Mouse (Mus musculus) stomach, embryonic 16.5 days (tissue): ENCODE measurements at regions not wholly inside any gene's neighbourhood (a gene's known extent, or its start where the extent isn't known, plus 50 kb on each side); places are given as distances from the start of the nearest gene placed in this dataset.

ENCODE experiments used
- ATAC-seq: fragments of 200-750 bp; cut with Nextera tagmentation; 2 replicates; pipeline ENCODE4 v1.8.0; 2017; ENCODE audit warnings: moderate number of reproducible peaks, moderate TSS enrichment; ENCODE audit not compliant: insufficient read depth, low FRiP score
- H3K27ac ChIP-seq: fragments of 300-500 bp; sonication (generic); 2 replicates; pipeline ENCODE4 v1.5.1; 2014; ENCODE audit warnings: low read length
- H3K27me3 ChIP-seq: fragments of 300-500 bp; sonication (generic); 2 replicates; pipeline ENCODE4 v1.6.1; 2014; ENCODE audit warnings: low read length, control low read depth, mixed read lengths; ENCODE audit not compliant: control insufficient read depth, insufficient read depth
- H3K36me3 ChIP-seq: fragments of 300-500 bp; sonication (generic); 2 replicates; pipeline ENCODE4 v1.6.1; 2014; ENCODE audit warnings: low read length; ENCODE audit not compliant: control insufficient read depth, insufficient read depth
- H3K4me1 ChIP-seq: fragments of 300-500 bp; sonication (generic); 2 replicates; pipeline ENCODE4 v1.6.1; 2014; ENCODE audit warnings: low read length, control low read depth, mixed read lengths; ENCODE audit not compliant: control insufficient read depth, insufficient read depth
- H3K4me2 ChIP-seq: fragments of 300-500 bp; sonication (generic); 2 replicates; pipeline ENCODE4 v1.6.1; 2014; ENCODE audit warnings: low read depth, low read length, mixed read lengths
- H3K4me3 ChIP-seq: fragments of 300-500 bp; sonication (generic); replicated peaks from 2 replicates; pipeline ENCODE4 v1.5.1; 2014; ENCODE audit warnings: mild to moderate bottlenecking, low read length
- H3K9ac ChIP-seq: fragments of 300-500 bp; sonication (generic); 2 replicates; pipeline ENCODE4 v1.6.1; 2014; ENCODE audit warnings: low read length
- H3K9me3 ChIP-seq: fragments of 300-500 bp; sonication (generic); replicated peaks from 2 replicates; pipeline ENCODE4 v1.6.1; 2016; ENCODE audit warnings: low read length, control low read depth; ENCODE audit not compliant: control insufficient read depth
- WGBS: fragments of 180-500 bp; shearing (Covaris S2); extraction: QIAGEN DNeasy Blood & Tissue Kit; methylation state at CpG from one replicate; pipeline ENCODE4 v1.1.7; 2014; 5-methylcytosine and 5-hydroxymethylcytosine counted together

- no peaks in the 10 kb centered on the region for H3K9me3 ChIP-seq
- H3K4me3 ChIP-seq = no peak overlapping the region
- no peak overlapping the region for H3K4me2 ChIP-seq
- WGBS = 31% methylated on average over 1 of the region's 1 CpGs
- no peaks in the 10 kb centered on the region for H3K4me1 ChIP-seq
- no peaks in the 10 kb centered on the region for H3K36me3 ChIP-seq
- H3K27ac ChIP-seq = no peak overlapping the region
- no peaks in the 10 kb centered on the region for H3K27me3 ChIP-seq
- ATAC-seq = no peak
- H3K9ac ChIP-seq = no peak overlapping the region
Measured at GRCm38 (mm10) chr4:72534563-72534962, 317.9 kb downstream of the Aldoart1 start.

GRCm38 (mm10) chr4:72524630-72525029 lies 323.9 kb upstream of the Tle1 start:
- Histone ChIP-seq H3K36me3 (no peaks in the 10 kb centered on the region), H3K27me3 (no peaks in the 10 kb centered on the region), H3K4me2 (no peak overlapping the region), H3K27ac (no peak overlapping the region), H3K4me3 (no peak overlapping the region), H3K9me3 (no peaks in the 10 kb centered on the region), H3K9ac (no peak overlapping the region), H3K4me1 (no peaks in the 10 kb centered on the region)
- no peak for ATAC-seq

GRCm38 (mm10) chr4:72524100-72524499 lies 323.4 kb upstream of the Tle1 start:
- no peak overlapping the region for H3K9ac ChIP-seq
- H3K4me1 ChIP-seq = no peaks in the 10 kb centered on the region
- ATAC-seq = no peak
- H3K36me3 ChIP-seq = no peaks in the 10 kb centered on the region
- H3K27me3 ChIP-seq = no peaks in the 10 kb centered on the region
- 57% methylated on average over 1 of the region's 1 CpGs for WGBS
- H3K27ac ChIP-seq = no peak overlapping the region
- no peak overlapping the region for H3K4me3 ChIP-seq
- no peak overlapping the region for H3K4me2 ChIP-seq
- H3K9me3 ChIP-seq = no peaks in the 10 kb centered on the region

DNA sequence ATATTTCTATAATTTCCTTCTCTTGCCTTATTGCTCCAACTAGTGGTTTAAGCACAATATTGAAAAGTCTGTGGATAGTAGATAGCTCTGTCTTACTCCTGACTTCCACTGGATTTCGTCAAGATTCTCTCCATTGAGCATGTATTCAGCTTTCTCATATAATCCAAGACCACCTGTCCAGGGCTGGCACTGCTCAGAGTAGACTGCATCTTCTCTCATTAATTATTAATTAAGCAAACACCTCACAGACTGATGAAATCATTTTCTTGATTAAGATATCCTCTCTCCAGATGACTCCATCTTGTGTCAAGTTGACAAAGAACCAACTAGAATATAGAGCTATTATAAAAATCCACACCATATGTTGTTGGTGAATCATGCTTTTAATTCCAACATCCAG lies 310.5 kb upstream of the Tle1 start:
- no peaks in the 10 kb centered on the region for H3K4me1 ChIP-seq
- no peaks in the 10 kb centered on the region for H3K9me3 ChIP-seq
- H3K4me2 ChIP-seq = no peak overlapping the region
- 74% methylated on average over 1 of the region's 1 CpGs for WGBS
- H3K4me3 ChIP-seq = no peak overlapping the region
- H3K27ac ChIP-seq = no peak overlapping the region
- no peak for ATAC-seq
- no peak overlapping the region for H3K9ac ChIP-seq
- no peaks in the 10 kb centered on the region for H3K27me3 ChIP-seq
- no peaks in the 10 kb centered on the region for H3K36me3 ChIP-seq

DNA sequence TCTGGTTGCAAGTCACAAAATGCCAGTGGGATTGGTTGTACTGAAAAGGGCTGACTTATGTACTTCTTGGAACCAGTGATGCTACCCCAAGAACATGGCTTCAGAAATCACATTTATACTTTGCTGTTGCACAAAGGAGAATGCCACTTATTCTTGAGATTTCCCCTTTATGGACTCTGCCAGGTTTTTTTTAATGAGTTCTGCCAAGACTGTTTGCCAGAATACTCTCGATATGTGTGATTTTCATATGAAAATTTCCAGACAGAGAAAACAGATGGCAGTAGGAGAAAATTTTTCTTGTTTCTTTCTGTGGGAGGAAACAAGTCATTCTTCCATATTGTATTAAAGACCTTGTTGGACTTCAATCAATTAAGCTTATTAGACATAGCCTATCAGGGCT lies 281.0 kb upstream of the Tle1 start:
- Histone ChIP-seq H3K36me3 (no peaks in the 10 kb centered on the region), H3K9me3 (no peaks in the 10 kb centered on the region), H3K4me1 (no peaks in the 10 kb centered on the region), H3K4me2 (no peak overlapping the region), H3K27ac (no peak overlapping the region), H3K9ac (no peak overlapping the region), H3K4me3 (no peak overlapping the region), H3K27me3 (no peaks in the 10 kb centered on the region)
- ATAC-seq = no peak
- 60% methylated on average over 1 of the region's 1 CpGs for WGBS

- no peaks in the 10 kb centered on the region for H3K27me3 ChIP-seq
- no peak for ATAC-seq
- no peaks in the 10 kb centered on the region for H3K4me1 ChIP-seq
- H3K4me2 ChIP-seq = no peak overlapping the region
- H3K36me3 ChIP-seq = no peaks in the 10 kb centered on the region
- no peak overlapping the region for H3K4me3 ChIP-seq
- H3K9ac ChIP-seq = no peak overlapping the region
- no peak overlapping the region for H3K27ac ChIP-seq
- H3K9me3 ChIP-seq = no peaks in the 10 kb centered on the region
- WGBS = 54% methylated on average over 3 of the region's 3 CpGs
Measured at GRCm38 (mm10) chr4:72480535-72480934, 279.8 kb upstream of the Tle1 start.

DNA sequence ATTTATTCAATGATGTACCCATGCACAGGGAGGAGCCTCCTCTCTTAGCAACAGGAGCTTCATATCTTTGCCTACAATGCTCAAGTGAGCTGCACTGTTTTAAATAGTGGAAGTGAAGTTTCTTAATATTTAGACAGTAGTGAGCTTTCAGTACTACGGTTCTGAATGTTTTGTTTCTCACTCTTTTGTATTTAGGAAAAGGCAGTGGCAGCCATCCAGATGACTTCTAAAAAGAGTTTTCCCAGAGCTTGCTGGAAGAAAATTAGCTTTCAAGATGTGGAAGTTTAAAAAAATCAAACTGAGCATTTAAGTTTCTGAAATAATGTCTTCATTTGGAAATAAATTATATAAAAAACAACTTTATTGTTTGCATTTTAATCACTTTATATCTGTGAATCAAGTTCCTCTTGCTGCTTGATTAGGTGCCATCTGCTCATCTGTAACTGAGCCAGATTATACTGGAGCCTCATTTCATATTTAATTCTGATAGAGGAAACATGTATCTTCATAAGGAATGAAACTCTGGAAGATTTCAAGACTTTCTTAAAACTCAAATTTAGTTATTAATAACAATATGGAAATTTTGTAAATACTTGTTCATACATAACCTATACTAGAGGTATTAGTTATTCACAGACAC lies 268.6 kb upstream of the Tle1 start:
- H3K9ac ChIP-seq = no peak overlapping the region
- WGBS = 32% methylated on average over 1 of the region's 1 CpGs
- H3K27me3 ChIP-seq = no peaks in the 10 kb centered on the region
- no peaks in the 10 kb centered on the region for H3K9me3 ChIP-seq
- H3K4me3 ChIP-seq = no peak overlapping the region
- H3K4me2 ChIP-seq = no peak overlapping the region
- no peaks in the 10 kb centered on the region for H3K36me3 ChIP-seq
- no peak overlapping the region for H3K27ac ChIP-seq
- ATAC-seq = no peak
- H3K4me1 ChIP-seq = no peaks in the 10 kb centered on the region

DNA sequence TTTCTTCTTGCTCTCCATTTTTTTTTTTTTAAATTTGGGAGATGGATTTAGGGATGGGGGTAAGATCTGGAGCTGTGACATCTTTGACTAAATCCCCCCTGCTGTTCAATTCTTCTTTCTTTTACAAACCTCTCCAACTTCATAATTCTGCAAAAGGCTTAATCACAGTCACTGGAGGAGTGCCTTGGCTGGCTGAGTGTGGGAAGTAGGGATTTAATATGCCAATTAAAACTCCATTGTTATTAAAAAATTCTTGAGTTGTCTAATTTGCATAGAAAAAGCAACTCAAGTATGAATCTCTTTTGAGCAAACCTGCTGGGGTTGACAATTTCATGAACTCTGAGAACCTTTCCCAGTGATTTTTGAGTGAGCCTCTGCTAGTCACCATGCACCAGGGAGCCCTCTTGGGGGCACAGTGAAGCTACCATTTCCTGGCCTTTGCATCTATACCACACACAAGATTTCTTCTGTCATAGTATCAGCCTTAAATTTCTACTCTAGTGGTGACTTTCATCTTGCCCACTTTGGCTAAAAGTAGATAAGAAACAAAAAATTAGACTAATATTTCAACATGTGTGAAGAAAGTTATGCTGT lies 243.6 kb upstream of the Tle1 start:
- ATAC-seq = no peak
- no peaks in the 10 kb centered on the region for H3K36me3 ChIP-seq
- no peaks in the 10 kb centered on the region for H3K4me1 ChIP-seq
- no peak overlapping the region for H3K9ac ChIP-seq
- H3K27ac ChIP-seq = no peak overlapping the region
- H3K4me2 ChIP-seq = no peak overlapping the region
- H3K4me3 ChIP-seq = no peak overlapping the region
- no peaks in the 10 kb centered on the region for H3K27me3 ChIP-seq
- H3K9me3 ChIP-seq = no peaks in the 10 kb centered on the region

DNA sequence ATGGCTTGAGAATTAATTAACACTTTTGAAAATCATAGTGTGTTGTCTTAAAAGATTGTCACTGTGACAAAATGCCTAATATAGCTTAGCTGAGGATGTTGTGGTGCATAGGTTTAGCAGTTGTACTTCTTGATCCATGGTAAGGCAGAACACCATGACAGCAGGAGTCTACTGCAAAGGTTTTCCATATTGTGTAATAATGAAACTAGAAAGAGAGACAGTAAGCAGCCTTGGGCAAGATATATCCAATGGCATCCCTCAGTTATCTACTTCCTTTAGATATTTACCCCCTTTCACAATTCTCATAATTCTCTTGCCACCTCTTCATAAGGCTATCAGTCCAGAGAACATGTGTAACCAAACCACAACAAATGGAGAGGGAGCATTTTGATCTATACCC lies 236.6 kb upstream of the Tle1 start:
- H3K9me3 ChIP-seq = no peaks in the 10 kb centered on the region

More for the DNA sequence above, 236.6 kb upstream of the Tle1 start:
- Histone ChIP-seq H3K27me3 (no peaks in the 10 kb centered on the region), H3K27ac (no peak overlapping the region), H3K9ac (no peak overlapping the region), H3K4me1 (no peaks in the 10 kb centered on the region), H3K4me2 (no peak overlapping the region), H3K4me3 (no peak overlapping the region), H3K36me3 (no peaks in the 10 kb centered on the region)
- no peak for ATAC-seq
